Mouse (Mus musculus) lung, postnatal 4 days (tissue): ENCODE results near the gene Olfr510.
"Not testable (repeated sequence)": the region's sequence is repeated elsewhere in the genome, so short reads cannot be mapped to it uniquely, and the experiment has no call there.

Experiments
- DNase-seq, 2 experiments: peaks; one replicate each; pipeline ENCODE4 v3.0.0; 2021

The Olfr510 gene

GRCm38 (mm10) chr7:108666118-108666517 is at the start of gene Olfr510:
Olfr510 (plus strand) TSS chr7:108666418.
- DNase-seq = no peak

GRCm38 (mm10) chr7:108616781-108617180 is 49.4 kb upstream of the Olfr510 start:
- not testable (repeated sequence) for DNase-seq

GRCm38 (mm10) chr7:108621514-108621913 is 44.7 kb upstream of the Olfr510 start, which contains the start of gene Olfr507:
Olfr507 (plus strand) TSS chr7:108621814.
- no peak for DNase-seq

GRCm38 (mm10) chr7:108629694-108630093 is 36.5 kb upstream of the Olfr510 start, which contains the start of gene Olfr508:
Olfr508 (plus strand) TSS chr7:108629994.
- no peak for DNase-seq

DNA sequence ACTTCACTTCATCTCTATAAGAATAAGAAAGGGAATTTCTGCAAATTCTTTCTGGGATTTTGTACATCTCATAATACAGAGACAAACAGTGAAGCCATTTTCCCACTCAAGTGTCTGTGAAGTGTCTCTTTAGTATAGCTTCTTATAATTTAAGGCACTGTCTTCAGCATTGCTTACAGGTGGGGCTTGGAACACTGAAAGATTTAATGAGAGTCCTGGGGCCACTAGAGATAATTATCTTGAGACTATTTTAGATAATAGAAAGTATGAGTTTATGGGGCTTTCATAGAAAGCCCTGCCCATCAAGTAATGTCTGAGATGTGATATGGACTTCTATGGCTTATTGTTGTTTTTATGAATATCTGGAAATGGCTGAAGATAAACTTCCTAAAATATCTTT is 14.4 kb upstream of the Olfr510 start, which contains the start of gene Olfr509:
Gene Olfr509, minus strand, starts transcription at position 101 of the 400 bp plus-strand sequence.
- no peak for DNase-seq

DNA sequence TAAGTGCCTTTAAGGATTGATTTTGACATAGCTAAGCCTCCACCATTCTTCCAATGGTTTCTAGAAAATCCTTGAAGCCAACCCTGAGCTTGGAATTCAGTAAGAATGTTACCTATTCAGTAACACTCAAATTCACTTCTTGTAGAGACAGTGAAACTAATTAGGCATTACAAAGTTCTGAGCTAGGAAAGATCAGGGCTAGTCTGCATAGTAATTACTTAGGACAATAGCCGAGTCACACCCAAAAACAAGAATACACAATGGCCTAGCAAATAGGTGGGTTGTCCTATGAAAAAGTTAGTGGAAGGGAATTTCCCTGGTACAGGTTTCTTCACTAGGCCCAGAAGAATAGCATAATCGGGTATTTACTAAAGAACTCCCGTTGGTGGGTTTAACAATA is 3.8 kb upstream of the Olfr510 start:
- no peak for DNase-seq

GRCm38 (mm10) chr7:108671058-108671457 is 4.8 kb downstream of the Olfr510 start:
- no peak for DNase-seq

GRCm38 (mm10) chr7:108678886-108679285 is 12.7 kb downstream of the Olfr510 start:
- DNase-seq = no peak

- no peak for DNase-seq
Observed at GRCm38 (mm10) chr7:108713020-108713419, 46.8 kb downstream of the Olfr510 start, which contains the start of gene Olfr512. Olfr512 (plus strand) TSS chr7:108713320.
